Mouse (Mus musculus) testis, adult 2 months (tissue): Measurements from ENCODE around the gene Cdh1.

Experiments
- CTCF ChIP-seq: fragments of 200-500 bp; IDR thresholded peaks from 2 replicates; pipeline ENCODE4 v1.5.1; 2012; ENCODE audit warnings: low read depth, mild to moderate bottlenecking, inconsistent platforms, low read length, moderate library complexity; ENCODE audit not compliant: control insufficient read depth, insufficient read depth, insufficient replicate concordance
- POLR2A ChIP-seq: fragments of 200-500 bp; IDR thresholded peaks from 2 replicates; pipeline ENCODE4 v1.6.1; 2012; ENCODE audit warnings: low read depth, mild to moderate bottlenecking, inconsistent platforms, low read length, moderate library complexity; ENCODE audit not compliant: control insufficient read depth

GRCm38 (mm10) chr8:106710002-106710401 is 106.9 kb downstream of the Cdh1 start:
- no peak for TF ChIP-seq CTCF
- no peak for TF ChIP-seq POLR2A
